Mouse (Mus musculus): ENCODE results near the gene Stk39. TPM values are rescaled to one million over a fixed set of nuclear protein-coding genes. Genes with fewer than 3 reads are reported as not detected.

Stk39 gene
- polyA plus RNA-seq, 1 experiment, result 3.6 TPM

- Histone ChIP-seq H3K4me3 (replicated peaks; ENCODE audit: extremely low read depth, low read depth, low read length) (no peak overlapping the region), H3K4me1 (ENCODE audit: control insufficient read depth, insufficient read depth, low read length) (no peaks in the 10 kb centered on the region)
- WGBS, result 65% methylated on average over 16 of the region's 16 CpGs
- TF ChIP-seq CTCF (IDR thresholded peaks at IDR 0.05; ENCODE audit: insufficient read depth, low read length) (no peak), POLR2A (IDR thresholded peaks at IDR 0.05; ENCODE audit: borderline replicate concordance, extremely low read depth, low read depth, low read length) (no peak)
- DNase-seq, result no peak
Measured at GRCm38 (mm10) chr2:68292539-68293320, 179.3 kb downstream of the Stk39 start.

DNA sequence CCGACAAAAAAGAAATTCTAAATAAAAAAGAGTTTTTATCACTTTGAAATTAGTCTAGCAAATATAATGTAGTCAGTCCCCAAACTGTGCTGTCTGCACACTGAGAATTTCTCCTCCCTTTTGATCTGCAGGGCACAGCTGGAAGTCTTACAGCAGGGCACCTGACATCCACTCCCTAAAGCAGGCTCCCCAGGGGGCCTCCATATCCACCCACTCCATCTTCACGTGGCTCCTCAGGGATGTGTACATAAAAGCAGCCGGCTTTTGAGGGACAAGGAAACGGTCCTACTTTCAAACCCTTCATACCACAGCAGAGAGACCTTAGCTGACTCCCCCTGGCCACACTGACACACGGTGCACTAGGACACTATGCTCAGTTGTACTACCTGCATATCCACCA is 180.2 kb downstream of the Stk39 start:
- no peaks in the 10 kb centered on the region for H3K4me1 ChIP-seq (ENCODE audit: control insufficient read depth, insufficient read depth, low read length)
- no peak for TF ChIP-seq CTCF (IDR thresholded peaks at IDR 0.05; ENCODE audit: insufficient read depth, low read length)
- TF ChIP-seq POLR2A (IDR thresholded peaks at IDR 0.05; ENCODE audit: borderline replicate concordance, extremely low read depth, low read depth, low read length), result no peak

DNA sequence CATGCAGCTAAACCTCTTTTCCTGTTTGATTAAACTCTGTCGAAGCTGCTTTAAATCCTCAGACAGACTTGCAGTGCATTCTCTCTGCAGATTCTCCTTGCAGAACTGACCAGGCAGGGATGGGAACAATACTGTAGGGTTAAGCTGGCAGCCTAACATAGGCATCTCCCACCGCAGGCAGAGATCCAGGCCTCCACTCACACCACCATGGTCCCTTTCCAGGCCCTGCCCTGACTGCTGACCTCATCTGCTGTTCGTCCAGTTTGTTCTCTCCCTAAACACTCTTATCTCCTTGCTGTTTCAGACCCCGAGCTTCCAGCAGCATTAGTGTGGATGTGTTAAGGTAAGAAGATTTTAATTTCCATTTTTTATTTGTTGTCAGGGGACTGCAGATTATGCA is 182.1 kb downstream of the Stk39 start:
- H3K4me1 ChIP-seq (ENCODE audit: control insufficient read depth, insufficient read depth, low read length), result no peaks in the 10 kb centered on the region
- WGBS, result 41% methylated on average over 4 of the region's 4 CpGs
- H3K4me3 ChIP-seq (replicated peaks; ENCODE audit: extremely low read depth, low read depth, low read length), result no peak overlapping the region
- DNase-seq, result no peak
- no peak for TF ChIP-seq CTCF (IDR thresholded peaks at IDR 0.05; ENCODE audit: insufficient read depth, low read length)
- no peak for TF ChIP-seq POLR2A (IDR thresholded peaks at IDR 0.05; ENCODE audit: borderline replicate concordance, extremely low read depth, low read depth, low read length)

More for the DNA sequence above, 180.2 kb downstream of the Stk39 start:
- WGBS, result 60% methylated on average over 5 of the region's 5 CpGs
- H3K4me3 ChIP-seq (replicated peaks; ENCODE audit: extremely low read depth, low read depth, low read length), result no peak overlapping the region
- no peak for DNase-seq

DNA sequence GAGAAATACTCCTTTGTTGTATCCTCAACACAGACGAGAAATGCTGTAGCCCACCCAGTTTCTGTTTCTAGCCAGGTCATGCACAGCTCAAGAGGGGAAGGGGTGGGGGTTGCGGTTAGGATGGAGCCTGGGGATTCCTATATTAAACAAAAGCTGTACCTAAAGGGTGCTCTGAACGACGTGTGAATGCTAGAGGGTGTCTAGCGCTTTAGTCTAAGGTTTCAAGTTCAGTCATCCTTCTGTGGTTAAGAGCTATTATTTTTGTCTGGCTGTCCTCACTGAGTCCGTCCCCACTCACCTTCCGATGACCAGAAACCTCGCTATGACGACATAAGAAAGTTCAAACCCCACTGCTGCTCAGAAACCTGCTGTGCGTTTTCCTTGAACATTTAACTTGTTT is 182.9 kb downstream of the Stk39 start:
- no peaks in the 10 kb centered on the region for H3K4me1 ChIP-seq (ENCODE audit: control insufficient read depth, insufficient read depth, low read length)
- TF ChIP-seq POLR2A (IDR thresholded peaks at IDR 0.05; ENCODE audit: borderline replicate concordance, extremely low read depth, low read depth, low read length), result no peak
- TF ChIP-seq CTCF (IDR thresholded peaks at IDR 0.05; ENCODE audit: insufficient read depth, low read length), result no peak
- 81% methylated on average over 10 of the region's 10 CpGs for WGBS
- DNase-seq, result no peak
- H3K4me3 ChIP-seq (replicated peaks; ENCODE audit: extremely low read depth, low read depth, low read length), result no peak overlapping the region

DNA sequence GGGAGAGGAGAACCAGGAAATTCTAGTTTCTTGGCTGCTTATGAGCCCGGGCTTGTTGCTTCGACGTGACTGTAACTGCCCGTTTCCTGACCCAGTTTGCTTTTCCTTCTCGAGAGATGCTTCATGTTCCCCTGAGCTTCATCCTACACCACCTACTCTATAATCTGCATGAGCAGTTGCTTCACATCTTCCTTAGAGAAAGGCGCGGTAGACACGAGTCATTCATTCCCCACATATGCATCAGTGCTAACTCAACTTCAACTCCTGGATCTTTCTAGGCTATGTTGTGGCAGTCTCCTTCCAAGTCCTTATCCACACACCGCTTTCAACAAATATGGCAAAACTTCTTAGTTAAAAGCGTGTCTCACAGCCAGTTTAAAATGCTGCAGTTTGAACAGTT is 184.0 kb downstream of the Stk39 start:
- DNase-seq, result no peak
- no peak overlapping the region for H3K4me3 ChIP-seq (replicated peaks; ENCODE audit: extremely low read depth, low read depth, low read length)
- WGBS, result 95% methylated on average over 10 of the region's 10 CpGs
- TF ChIP-seq POLR2A (IDR thresholded peaks at IDR 0.05; ENCODE audit: borderline replicate concordance, extremely low read depth, low read depth, low read length), result no peak
- no peak for TF ChIP-seq CTCF (IDR thresholded peaks at IDR 0.05; ENCODE audit: insufficient read depth, low read length)
- H3K4me1 ChIP-seq (ENCODE audit: control insufficient read depth, insufficient read depth, low read length), result no peaks in the 10 kb centered on the region

GRCm38 (mm10) chr2:68284391-68284790 is 187.7 kb downstream of the Stk39 start:
- Histone ChIP-seq H3K4me3 (replicated peaks; ENCODE audit: extremely low read depth, low read depth, low read length) (no peak overlapping the region), H3K4me1 (ENCODE audit: control insufficient read depth, insufficient read depth, low read length) (no peaks in the 10 kb centered on the region)
- WGBS, result 47% methylated on average over 2 of the region's 2 CpGs
- TF ChIP-seq CTCF (IDR thresholded peaks at IDR 0.05; ENCODE audit: insufficient read depth, low read length) (no peak), POLR2A (IDR thresholded peaks at IDR 0.05; ENCODE audit: borderline replicate concordance, extremely low read depth, low read depth, low read length) (no peak)
- DNase-seq, result no peak

- no peak for DNase-seq
- no peak overlapping the region for H3K4me3 ChIP-seq (replicated peaks; ENCODE audit: extremely low read depth, low read depth, low read length)
- H3K4me1 ChIP-seq (ENCODE audit: control insufficient read depth, insufficient read depth, low read length), result no peaks in the 10 kb centered on the region
- TF ChIP-seq CTCF (IDR thresholded peaks at IDR 0.05; ENCODE audit: insufficient read depth, low read length) (no peak), POLR2A (IDR thresholded peaks at IDR 0.05; ENCODE audit: borderline replicate concordance, extremely low read depth, low read depth, low read length) (no peak)
- WGBS, result 92% methylated on average over 6 of the region's 6 CpGs
Measured at GRCm38 (mm10) chr2:68283021-68283548, 189.0 kb downstream of the Stk39 start.

GRCm38 (mm10) chr2:68281575-68281974 is 190.5 kb downstream of the Stk39 start:
- no peaks in the 10 kb centered on the region for H3K4me1 ChIP-seq (ENCODE audit: control insufficient read depth, insufficient read depth, low read length)
- TF ChIP-seq POLR2A (IDR thresholded peaks at IDR 0.05; ENCODE audit: borderline replicate concordance, extremely low read depth, low read depth, low read length), result no peak
- TF ChIP-seq CTCF (IDR thresholded peaks at IDR 0.05; ENCODE audit: insufficient read depth, low read length), result no peak
- no peak for DNase-seq
- WGBS, result 95% methylated on average over 3 of the region's 3 CpGs
- no peak overlapping the region for H3K4me3 ChIP-seq (replicated peaks; ENCODE audit: extremely low read depth, low read depth, low read length)

GRCm38 (mm10) chr2:68271301-68271700 is 200.8 kb downstream of the Stk39 start:
- WGBS, result 58% methylated on average over 4 of the region's 4 CpGs
- H3K4me1 ChIP-seq (ENCODE audit: control insufficient read depth, insufficient read depth, low read length), result no peaks in the 10 kb centered on the region
- TF ChIP-seq POLR2A (IDR thresholded peaks at IDR 0.05; ENCODE audit: borderline replicate concordance, extremely low read depth, low read depth, low read length) (no peak), CTCF (IDR thresholded peaks at IDR 0.05; ENCODE audit: insufficient read depth, low read length) (no peak)
- H3K4me3 ChIP-seq (replicated peaks; ENCODE audit: extremely low read depth, low read depth, low read length), result no peak overlapping the region
- no peak for DNase-seq

DNA sequence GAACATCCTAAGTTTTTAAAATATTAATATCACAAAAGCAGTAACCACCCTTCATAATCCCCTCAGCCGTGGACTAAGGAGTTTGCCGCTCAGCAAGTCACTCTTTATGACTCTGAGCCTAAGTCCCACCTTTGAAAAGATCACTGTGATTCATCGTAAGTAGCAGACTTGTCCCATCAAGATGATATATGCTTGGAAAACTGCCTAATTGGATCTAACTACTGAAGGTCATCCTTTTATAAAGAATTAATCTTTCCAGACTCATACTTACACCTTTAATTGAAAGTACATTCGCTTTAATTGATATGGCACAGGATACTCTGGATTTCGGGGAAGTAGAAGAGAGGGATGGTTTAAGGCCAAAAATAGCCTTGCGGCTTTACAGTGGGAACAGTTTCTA is 201.2 kb downstream of the Stk39 start:
- no peak overlapping the region for H3K4me3 ChIP-seq (replicated peaks; ENCODE audit: extremely low read depth, low read depth, low read length)
- H3K4me1 ChIP-seq (ENCODE audit: control insufficient read depth, insufficient read depth, low read length), result no peaks in the 10 kb centered on the region
- TF ChIP-seq POLR2A (IDR thresholded peaks at IDR 0.05; ENCODE audit: borderline replicate concordance, extremely low read depth, low read depth, low read length), result no peak
- no peak for TF ChIP-seq CTCF (IDR thresholded peaks at IDR 0.05; ENCODE audit: insufficient read depth, low read length)
- DNase-seq, result no peak
- 88% methylated on average over 6 of the region's 6 CpGs for WGBS

All from lung, adult 2 months (tissue).